Mouse (Mus musculus): ENCODE results near the gene Dnm3. TPM values are rescaled to one million over a fixed set of nuclear protein-coding genes. Genes with fewer than 3 reads are reported as not detected.

Dnm3 gene
- 5.1 and 6.5 TPM in 2 replicates for polyA plus RNA-seq (2014; fragmentation: Nextera tagmentation; extraction: Ambion mirVana)

DNA sequence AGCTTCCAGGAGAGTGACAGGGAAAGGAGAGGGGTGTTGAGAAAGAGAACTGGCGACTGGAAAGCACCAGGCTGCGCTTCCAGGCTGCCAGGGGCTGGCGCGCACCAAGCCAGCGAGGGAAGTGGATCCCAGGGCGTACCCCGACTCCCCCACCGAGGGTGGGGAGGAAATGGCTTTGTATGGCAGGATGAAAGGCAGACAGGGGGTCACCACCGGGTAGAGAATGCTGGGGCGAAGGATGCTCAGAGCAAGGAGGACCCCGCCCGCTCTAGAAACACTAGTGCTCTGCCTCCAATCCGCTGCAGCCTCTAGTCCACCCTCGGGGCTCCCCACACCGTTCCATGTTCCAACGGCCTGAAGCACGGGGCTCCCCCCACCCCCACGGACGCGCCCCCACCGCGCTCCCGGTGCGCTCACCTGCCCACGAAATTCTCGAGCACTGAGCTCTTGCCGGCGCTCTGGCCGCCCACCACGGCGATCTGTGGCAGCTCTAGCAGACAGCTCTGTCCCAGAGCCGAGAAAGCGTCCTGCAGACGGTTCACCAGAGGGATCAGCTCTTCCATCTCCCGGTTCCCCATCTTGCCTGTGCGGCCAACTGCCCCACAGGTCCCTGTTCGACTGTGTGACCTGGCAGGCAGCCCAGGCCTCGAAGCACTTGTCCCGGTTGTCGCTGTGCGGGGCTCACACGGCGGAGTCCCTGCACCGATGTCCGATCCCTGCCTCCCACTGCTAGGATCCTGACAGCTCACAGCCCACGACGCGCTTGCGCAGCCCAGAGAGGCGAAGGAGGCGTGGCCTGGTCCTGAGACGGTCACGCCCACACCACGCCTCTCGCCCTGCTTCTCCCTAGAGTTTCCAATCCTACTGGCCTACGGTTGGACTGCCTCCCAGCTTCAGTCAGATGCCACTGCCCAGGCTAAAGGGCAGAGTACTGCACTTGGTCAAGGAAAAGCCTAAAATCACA lies at the start of gene Dnm3:
Gene Dnm3 (minus strand): TSS at position 789 of the 964 bp plus-strand sequence.
- Histone ChIP-seq H3K27me3 (ENCODE audit: control insufficient read depth, insufficient read depth, low read length) (peaks cover 16% of the 10 kb centered on the region), H3K27ac (ENCODE audit: low read depth, low read length) (no peak within 1 kb of the TSS), H3K4me3 (ENCODE audit: low read length) (peak within 1 kb of the TSS; percentile 50), H3K36me3 (ENCODE audit: control insufficient read depth, insufficient read depth, low read length) (no peaks in the 10 kb centered on the region), H3K9me3 (ENCODE audit: control insufficient read depth, low read length) (no peaks in the 10 kb centered on the region), H3K9ac (ENCODE audit: low read depth, low read length) (peak within 1 kb of the TSS; percentile 51), H3K4me2 (replicated peaks; ENCODE audit: low read depth, low read length) (peak within 1 kb of the TSS; percentile 91), H3K4me1 (ENCODE audit: control insufficient read depth, insufficient read depth, low read length) (no peaks in the 10 kb centered on the region)
- under 1% methylated on average over 49 of the region's 56 CpGs for WGBS
- peak; percentile 98 for ATAC-seq (ENCODE audit: low FRiP score, low TSS enrichment)

DNA sequence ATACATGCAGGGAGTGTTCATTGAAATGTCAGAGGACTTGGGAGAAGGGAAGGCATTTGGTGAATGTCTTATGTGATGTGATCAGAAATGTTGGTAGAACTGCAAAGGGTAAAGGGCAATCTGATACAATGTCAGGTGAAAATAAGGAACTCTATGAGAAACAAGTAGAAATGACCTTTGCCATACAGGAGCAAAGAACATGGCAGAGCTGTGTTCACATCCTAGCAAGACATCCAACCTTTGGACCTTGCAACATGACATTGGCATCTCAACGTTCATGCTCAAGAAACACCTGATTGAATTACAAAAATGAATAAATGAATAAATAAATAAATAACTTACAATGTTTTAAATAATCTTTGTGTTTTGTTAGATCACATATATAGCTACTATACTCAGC lies 37.3 kb upstream of the Dnm3 start:
- Histone ChIP-seq H3K9ac (ENCODE audit: low read depth, low read length) (no peak overlapping the region), H3K9me3 (ENCODE audit: control insufficient read depth, low read length) (no peaks in the 10 kb centered on the region), H3K4me2 (replicated peaks; ENCODE audit: low read depth, low read length) (no peak overlapping the region), H3K27ac (ENCODE audit: low read depth, low read length) (no peak overlapping the region), H3K36me3 (ENCODE audit: control insufficient read depth, insufficient read depth, low read length) (no peaks in the 10 kb centered on the region), H3K4me3 (ENCODE audit: low read length) (no peak overlapping the region), H3K27me3 (ENCODE audit: control insufficient read depth, insufficient read depth, low read length) (no peaks in the 10 kb centered on the region), H3K4me1 (ENCODE audit: control insufficient read depth, insufficient read depth, low read length) (no peaks in the 10 kb centered on the region)
- WGBS: 81% methylated on average over 1 of the region's 1 CpGs
- no peak for ATAC-seq (ENCODE audit: low FRiP score, low TSS enrichment)

- Histone ChIP-seq H3K9me3 (ENCODE audit: control insufficient read depth, low read length) (no peaks in the 10 kb centered on the region), H3K4me1 (ENCODE audit: control insufficient read depth, insufficient read depth, low read length) (no peaks in the 10 kb centered on the region), H3K9ac (ENCODE audit: low read depth, low read length) (no peak overlapping the region), H3K36me3 (ENCODE audit: control insufficient read depth, insufficient read depth, low read length) (no peaks in the 10 kb centered on the region), H3K4me2 (replicated peaks; ENCODE audit: low read depth, low read length) (no peak overlapping the region), H3K4me3 (ENCODE audit: low read length) (no peak overlapping the region), H3K27me3 (ENCODE audit: control insufficient read depth, insufficient read depth, low read length) (no peaks in the 10 kb centered on the region), H3K27ac (ENCODE audit: low read depth, low read length) (no peak overlapping the region)
- 89% methylated on average over 2 of the region's 2 CpGs for WGBS
- no peak for ATAC-seq (ENCODE audit: low FRiP score, low TSS enrichment)
Measured at GRCm38 (mm10) chr1:162510013-162510356, 32.2 kb upstream of the Dnm3 start.

DNA sequence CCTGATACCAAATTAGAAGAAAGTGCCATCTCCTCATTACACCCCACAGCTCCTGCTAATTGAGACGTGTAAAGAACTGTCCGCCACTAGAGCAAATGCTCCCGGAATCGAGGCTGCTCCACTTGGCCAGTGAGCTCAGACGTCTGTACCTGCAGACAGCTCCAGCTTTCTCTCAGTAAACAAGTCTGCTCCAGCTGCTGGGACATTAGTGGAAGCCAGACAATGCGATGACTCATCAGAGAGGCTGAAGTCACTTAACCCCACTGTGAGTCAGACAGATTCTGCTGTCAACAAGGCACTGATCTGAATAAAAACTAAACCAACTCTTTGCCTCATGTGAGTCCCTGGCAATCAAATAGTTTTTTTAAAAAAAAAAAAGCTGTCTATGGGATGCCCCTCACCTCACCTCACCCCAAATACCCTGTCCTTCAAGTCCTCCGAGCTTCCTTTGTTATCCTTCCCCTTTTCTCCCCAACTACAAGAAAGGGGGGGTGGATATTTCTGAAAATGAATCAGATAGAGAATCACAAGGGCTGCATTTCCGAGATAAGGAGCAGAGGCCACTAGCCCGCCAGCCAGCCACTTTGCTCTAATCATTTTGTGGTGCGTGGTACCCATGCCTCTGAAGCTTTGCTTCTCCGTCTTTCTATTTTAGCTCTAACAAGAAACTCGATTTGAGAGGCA lies 31.6 kb upstream of the Dnm3 start:
- Histone ChIP-seq H3K9me3 (ENCODE audit: control insufficient read depth, low read length) (no peaks in the 10 kb centered on the region), H3K4me2 (replicated peaks; ENCODE audit: low read depth, low read length) (no peak overlapping the region), H3K9ac (ENCODE audit: low read depth, low read length) (no peak overlapping the region), H3K4me3 (ENCODE audit: low read length) (no peak overlapping the region), H3K36me3 (ENCODE audit: control insufficient read depth, insufficient read depth, low read length) (no peaks in the 10 kb centered on the region), H3K27ac (ENCODE audit: low read depth, low read length) (no peak overlapping the region), H3K4me1 (ENCODE audit: control insufficient read depth, insufficient read depth, low read length) (no peaks in the 10 kb centered on the region), H3K27me3 (ENCODE audit: control insufficient read depth, insufficient read depth, low read length) (no peaks in the 10 kb centered on the region)
- ATAC-seq (ENCODE audit: low FRiP score, low TSS enrichment): no peak
- WGBS: 53% methylated on average over 12 of the region's 12 CpGs

- Histone ChIP-seq H3K27ac (ENCODE audit: low read depth, low read length) (no peak overlapping the region), H3K9ac (ENCODE audit: low read depth, low read length) (no peak overlapping the region), H3K27me3 (ENCODE audit: control insufficient read depth, insufficient read depth, low read length) (no peaks in the 10 kb centered on the region), H3K4me2 (replicated peaks; ENCODE audit: low read depth, low read length) (no peak overlapping the region), H3K9me3 (ENCODE audit: control insufficient read depth, low read length) (no peaks in the 10 kb centered on the region), H3K4me3 (ENCODE audit: low read length) (no peak overlapping the region), H3K36me3 (ENCODE audit: control insufficient read depth, insufficient read depth, low read length) (no peaks in the 10 kb centered on the region), H3K4me1 (ENCODE audit: control insufficient read depth, insufficient read depth, low read length) (no peaks in the 10 kb centered on the region)
- WGBS: 78% methylated on average over 4 of the region's 4 CpGs
- no peak for ATAC-seq (ENCODE audit: low FRiP score, low TSS enrichment)
Measured at GRCm38 (mm10) chr1:162508211-162509005, 30.6 kb upstream of the Dnm3 start.

DNA sequence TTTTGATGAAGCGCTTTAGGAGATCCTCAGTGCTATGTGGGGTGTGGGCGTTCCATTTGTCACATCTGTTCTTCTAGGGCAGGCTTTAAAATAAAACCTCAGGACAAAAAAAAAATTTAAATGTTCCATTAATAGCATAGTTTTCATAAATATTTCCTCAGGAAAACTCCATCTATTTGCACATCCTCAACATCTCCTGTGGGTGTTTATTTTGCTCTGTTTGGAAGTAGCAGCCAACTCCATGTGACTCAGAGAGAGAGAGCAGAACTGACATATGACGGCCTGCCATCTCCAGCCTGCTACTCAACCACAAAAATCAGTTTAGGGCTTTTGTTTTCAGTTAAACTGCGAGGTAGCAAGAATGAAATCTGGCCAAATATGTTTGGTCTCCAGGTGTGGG lies 28.7 kb upstream of the Dnm3 start:
- Histone ChIP-seq H3K27me3 (ENCODE audit: control insufficient read depth, insufficient read depth, low read length) (no peaks in the 10 kb centered on the region), H3K27ac (ENCODE audit: low read depth, low read length) (no peak overlapping the region), H3K9ac (ENCODE audit: low read depth, low read length) (no peak overlapping the region), H3K4me1 (ENCODE audit: control insufficient read depth, insufficient read depth, low read length) (no peaks in the 10 kb centered on the region), H3K4me2 (replicated peaks; ENCODE audit: low read depth, low read length) (no peak overlapping the region), H3K9me3 (ENCODE audit: control insufficient read depth, low read length) (no peaks in the 10 kb centered on the region), H3K4me3 (ENCODE audit: low read length) (no peak overlapping the region), H3K36me3 (ENCODE audit: control insufficient read depth, insufficient read depth, low read length) (no peaks in the 10 kb centered on the region)
- no peak for ATAC-seq (ENCODE audit: low FRiP score, low TSS enrichment)
- WGBS: 91% methylated on average over 4 of the region's 4 CpGs

- Histone ChIP-seq H3K27ac (ENCODE audit: low read depth, low read length) (no peak overlapping the region), H3K4me3 (ENCODE audit: low read length) (no peak overlapping the region), H3K9me3 (ENCODE audit: control insufficient read depth, low read length) (no peaks in the 10 kb centered on the region), H3K4me1 (ENCODE audit: control insufficient read depth, insufficient read depth, low read length) (no peaks in the 10 kb centered on the region), H3K27me3 (ENCODE audit: control insufficient read depth, insufficient read depth, low read length) (no peaks in the 10 kb centered on the region), H3K4me2 (replicated peaks; ENCODE audit: low read depth, low read length) (no peak overlapping the region), H3K9ac (ENCODE audit: low read depth, low read length) (no peak overlapping the region), H3K36me3 (ENCODE audit: control insufficient read depth, insufficient read depth, low read length) (no peaks in the 10 kb centered on the region)
- no peak for ATAC-seq (ENCODE audit: low FRiP score, low TSS enrichment)
- 78% methylated on average over 6 of the region's 6 CpGs for WGBS
Measured at GRCm38 (mm10) chr1:162505649-162506048, 27.8 kb upstream of the Dnm3 start.

GRCm38 (mm10) chr1:162476531-162477080 lies 1.2 kb downstream of the Dnm3 start:
- Histone ChIP-seq H3K9ac (ENCODE audit: low read depth, low read length) (no peak overlapping the region), H3K4me1 (ENCODE audit: control insufficient read depth, insufficient read depth, low read length) (no peaks in the 10 kb centered on the region), H3K36me3 (ENCODE audit: control insufficient read depth, insufficient read depth, low read length) (no peaks in the 10 kb centered on the region), H3K4me2 (replicated peaks; ENCODE audit: low read depth, low read length) (peak overlapping the region; percentile 91), H3K9me3 (ENCODE audit: control insufficient read depth, low read length) (no peaks in the 10 kb centered on the region), H3K4me3 (ENCODE audit: low read length) (peak overlapping the region; percentile 50), H3K27me3 (ENCODE audit: control insufficient read depth, insufficient read depth, low read length) (peaks cover 16% of the 10 kb centered on the region), H3K27ac (ENCODE audit: low read depth, low read length) (no peak overlapping the region)
- WGBS: 3% methylated on average over 19 of the region's 19 CpGs
- 0 out of 2 replicates have a peak, but pooled peaks have one; percentile 7 for ATAC-seq (ENCODE audit: low FRiP score, low TSS enrichment)

All from kidney, embryonic 14.5 days (tissue).